Mouse (Mus musculus) central nervous system, embryonic 14 days (tissue): ENCODE data around the gene Serpinb5. TPM values are rescaled to one million over a fixed set of nuclear protein-coding genes. Genes with fewer than 3 reads are reported as not detected.

Experiments
- polyA plus RNA-seq: library from polyadenylated mRNA; depleted of rRNA; stranded (reverse); fragments of >200 nt; gene quantifications from 2 replicates; pipeline ENCODE4 v1.2.3, GENCODE M21; 2012; rRNA removed

Gene Serpinb5
- 0.02 and 0.49 TPM in 2 replicates for polyA plus RNA-seq

GRCm38 (mm10) chr1:106860847-106861246 lies at the start of gene Serpinb5:
Gene Serpinb5, plus strand, starts transcription at chr1:106861173.

Other genes with a start within 250 kb of the Serpinb5 start
- 4.6 and 5.3 TPM in 2 replicates for gene Bcl2, start 146.9 kb upstream of the Serpinb5 start, polyA plus RNA-seq
- gene Kdsr, start 101.4 kb upstream of the Serpinb5 start, polyA plus RNA-seq, result 9.1 and 9.2 TPM in 2 replicates
- 29.4 and 31.6 TPM in 2 replicates for gene Vps4b, start 64.4 kb upstream of the Serpinb5 start, polyA plus RNA-seq
- 0.45 TPM in 1 of 2 replicates, not detected in the other for gene Serpinb12, start 73.3 kb downstream of the Serpinb5 start, polyA plus RNA-seq
- gene Serpinb13, start 119.8 kb downstream of the Serpinb5 start, polyA plus RNA-seq, result not detected in 2 replicates
- 0.34 TPM in 1 of 2 replicates, not detected in the other for gene Serpinb3a, start 191.1 kb downstream of the Serpinb5 start, polyA plus RNA-seq
- not detected in 2 replicates for gene Serpinb3d, start 222.3 kb downstream of the Serpinb5 start, polyA plus RNA-seq